Mouse (Mus musculus) myocyte (in vitro differentiated cells): ENCODE results near the gene Ptprd.

Source experiments
- MAX ChIP-seq: IDR thresholded peaks from one replicate; pipeline ENCODE4 v1.6.1; 2011; ENCODE audit warnings: low read depth, mild to moderate bottlenecking, control low read depth
- POLR2A ChIP-seq: IDR thresholded peaks from one replicate; pipeline ENCODE4 v1.6.1; 2011; ENCODE audit warnings: low read depth, mild to moderate bottlenecking, control low read depth, moderate library complexity; ENCODE audit not compliant: insufficient read length
- TCF12 ChIP-seq: IDR thresholded peaks from one replicate; pipeline ENCODE4 v1.6.1; 2011; ENCODE audit warnings: mild to moderate bottlenecking, control low read depth; ENCODE audit not compliant: poor library complexity, insufficient read depth, severe bottlenecking

DNA sequence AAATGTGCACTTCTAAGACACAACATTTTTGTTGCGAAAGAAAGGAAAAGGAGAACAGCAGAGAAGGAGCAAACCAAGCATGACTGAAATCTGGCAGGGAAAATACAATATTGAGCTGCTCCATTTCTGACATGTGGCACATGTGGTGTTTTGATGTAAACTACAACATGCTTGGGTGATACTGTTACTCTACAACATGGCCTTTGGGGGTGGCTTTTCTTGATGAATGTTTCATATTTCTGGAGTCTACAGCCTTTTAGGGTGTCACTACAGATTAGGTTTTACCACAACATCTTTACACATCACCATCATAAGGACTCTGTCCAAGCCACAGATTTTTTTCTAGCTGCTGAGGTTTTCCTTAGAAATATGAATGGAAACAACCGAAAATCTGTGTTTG lies 501.5 kb downstream of the Ptprd start:
- no peak for TF ChIP-seq MAX
- TF ChIP-seq POLR2A, result no peak
- TF ChIP-seq TCF12, result no peak
